Mouse (Mus musculus) neural tube, embryonic 12.5 days (tissue): Measurements from ENCODE around the gene Mesd. TPM values are rescaled to one million over a fixed set of nuclear protein-coding genes. Genes with fewer than 3 reads are reported as not detected.

Source experiments
- ATAC-seq: fragments of 200-750 bp; cut with Nextera tagmentation; 2 replicates; pipeline ENCODE4 v1.8.0; 2017; ENCODE audit warnings: low read depth, mild to moderate bottlenecking, moderate TSS enrichment, moderate library complexity; ENCODE audit not compliant: low FRiP score
- H3K27ac ChIP-seq: fragments of 300-500 bp; sonication (generic); 2 replicates; pipeline ENCODE4 v1.5.1; 2016
- H3K27me3 ChIP-seq: fragments of 300-500 bp; sonication (generic); replicated peaks from 2 replicates; pipeline ENCODE4 v1.6.1; 2016; ENCODE audit warnings: mild to moderate bottlenecking
- H3K36me3 ChIP-seq: fragments of 300-500 bp; sonication (generic); 2 replicates; pipeline ENCODE4 v1.6.1; 2016; ENCODE audit warnings: mild to moderate bottlenecking
- H3K4me1 ChIP-seq: fragments of 300-500 bp; sonication (generic); 2 replicates; pipeline ENCODE4 v1.6.1; 2016
- H3K4me2 ChIP-seq: fragments of 300-500 bp; sonication (generic); replicated peaks from 2 replicates; pipeline ENCODE4 v1.6.1; 2016; ENCODE audit warnings: mild to moderate bottlenecking
- H3K4me3 ChIP-seq: fragments of 300-500 bp; sonication (generic); 2 replicates; pipeline ENCODE4 v1.5.1; 2016
- H3K9ac ChIP-seq: fragments of 300-500 bp; sonication (generic); 2 replicates; pipeline ENCODE4 v1.6.1; 2016; ENCODE audit warnings: mild to moderate bottlenecking
- H3K9me3 ChIP-seq: fragments of 300-500 bp; sonication (generic); 2 replicates; pipeline ENCODE4 v1.6.1; 2016; ENCODE audit warnings: mild to moderate bottlenecking
- WGBS: fragments of 180-500 bp; shearing (Covaris S2); methylation state at CpG from one replicate; pipeline ENCODE4 v1.1.7; 2016; 5-methylcytosine and 5-hydroxymethylcytosine counted together
- polyA plus RNA-seq: library from polyadenylated mRNA; unstranded; fragments of >200 nt; fragmentation: Nextera tagmentation; extraction: Ambion mirVana; gene quantifications from 2 replicates; pipeline ENCODE4 v1.2.1, GENCODE M21; 2016

Mesd gene
- polyA plus RNA-seq, 1 experiment from 2014 or later, result 79.3 TPM

DNA sequence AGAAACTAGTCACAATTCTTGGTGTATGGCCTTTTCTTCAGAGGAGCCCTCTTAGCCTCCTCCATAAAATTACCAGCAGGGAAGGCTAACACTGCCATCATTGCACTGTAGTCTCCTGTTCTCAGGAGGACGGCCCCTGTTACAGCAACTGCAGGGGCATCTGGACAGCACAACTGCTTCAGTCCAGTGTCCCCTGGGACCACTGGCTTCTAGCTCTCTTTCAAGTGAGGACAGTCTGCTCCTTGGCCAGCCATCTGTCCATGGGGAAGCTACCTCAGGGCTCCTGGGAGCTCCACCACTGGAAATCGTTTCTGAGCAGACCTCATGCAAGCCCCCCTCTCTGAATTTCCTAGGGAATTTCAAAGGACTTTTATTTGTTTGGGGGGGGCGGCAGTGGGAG is 16.3 kb downstream of the Mesd start:
- H3K4me2 ChIP-seq, result no peak overlapping the region
- no peaks in the 10 kb centered on the region for H3K9me3 ChIP-seq
- no peaks in the 10 kb centered on the region for H3K4me1 ChIP-seq
- no peak overlapping the region for H3K9ac ChIP-seq
- no peak overlapping the region for H3K27ac ChIP-seq
- no peaks in the 10 kb centered on the region for H3K27me3 ChIP-seq
- peaks cover 56% of the 10 kb centered on the region for H3K36me3 ChIP-seq
- no peak for ATAC-seq
- 84% methylated on average over 3 of the region's 3 CpGs for WGBS
- H3K4me3 ChIP-seq, result no peak overlapping the region

DNA sequence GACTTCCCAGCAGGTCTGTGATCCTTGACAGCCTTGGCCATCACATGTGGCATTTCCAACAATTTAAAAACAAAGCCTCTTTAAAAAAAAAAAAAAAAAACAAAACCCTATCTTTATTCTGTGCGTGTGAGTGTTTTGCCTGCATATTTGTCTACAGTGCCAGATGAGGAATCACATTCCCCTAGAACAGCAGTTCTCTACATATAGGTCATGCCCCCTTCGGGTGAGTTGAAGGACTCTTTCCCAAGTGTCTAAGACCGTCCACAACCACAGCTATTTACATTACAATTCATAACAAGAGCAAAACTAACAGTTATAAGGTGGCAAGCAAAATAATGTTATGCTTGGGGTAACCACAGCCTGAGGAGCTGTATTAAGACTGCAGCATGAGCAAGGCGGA is 17.2 kb downstream of the Mesd start:
- Histone ChIP-seq H3K9ac (no peak overlapping the region), H3K4me1 (no peaks in the 10 kb centered on the region), H3K27me3 (no peaks in the 10 kb centered on the region), H3K4me3 (no peak overlapping the region), H3K27ac (no peak overlapping the region), H3K9me3 (peaks cover 6% of the 10 kb centered on the region; the same call in 1 of the 2 replicates), H3K4me2 (no peak overlapping the region), H3K36me3 (peaks cover 47% of the 10 kb centered on the region)
- 92% methylated on average over 4 of the region's 4 CpGs for whole genome bisulfite sequencing
- no peak for ATAC-seq

DNA sequence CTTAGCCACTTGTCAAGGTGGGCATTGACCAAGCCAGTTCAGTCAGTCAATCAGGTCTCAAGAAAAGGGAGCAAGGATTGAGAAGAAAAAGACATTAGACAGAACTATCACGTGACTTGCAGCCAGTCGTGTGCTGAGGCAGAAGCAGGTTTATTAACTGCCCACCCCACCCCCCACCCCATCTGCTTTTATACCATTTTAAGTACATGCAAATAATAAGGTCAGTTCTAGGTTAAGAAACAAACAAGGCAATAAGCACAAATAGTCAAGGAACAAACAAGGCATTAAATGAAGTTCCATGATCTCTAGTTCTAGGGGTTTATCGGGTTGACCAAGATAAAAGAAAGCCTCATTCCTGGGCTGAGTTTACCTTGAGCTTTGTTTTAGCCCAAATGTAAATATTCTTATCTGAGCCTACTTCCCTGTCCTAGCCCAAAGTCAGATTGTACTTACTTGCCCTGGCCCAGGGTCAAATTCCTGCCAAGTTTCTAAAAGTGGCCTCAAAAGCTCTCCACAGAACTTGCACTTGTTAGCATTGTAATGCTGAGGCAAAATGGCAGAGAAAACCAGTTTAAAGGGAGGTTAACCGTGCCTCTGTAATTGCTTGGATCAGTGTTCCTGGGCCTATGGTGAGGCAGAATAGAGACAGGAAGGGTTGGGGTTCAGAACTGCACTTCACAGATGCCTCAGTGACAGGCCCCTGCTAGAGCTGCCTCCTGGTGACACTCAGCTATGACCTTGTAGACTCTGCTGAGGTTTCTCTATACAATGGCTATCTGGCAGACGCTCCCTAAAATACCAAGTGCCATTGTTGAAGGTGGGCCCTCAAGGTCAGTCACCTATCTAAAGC is 18.3 kb downstream of the Mesd start:
- H3K36me3 ChIP-seq, result peaks cover 39% of the 10 kb centered on the region
- ATAC-seq, result no peak
- 74% methylated on average over 5 of the region's 5 CpGs for WGBS

DNA sequence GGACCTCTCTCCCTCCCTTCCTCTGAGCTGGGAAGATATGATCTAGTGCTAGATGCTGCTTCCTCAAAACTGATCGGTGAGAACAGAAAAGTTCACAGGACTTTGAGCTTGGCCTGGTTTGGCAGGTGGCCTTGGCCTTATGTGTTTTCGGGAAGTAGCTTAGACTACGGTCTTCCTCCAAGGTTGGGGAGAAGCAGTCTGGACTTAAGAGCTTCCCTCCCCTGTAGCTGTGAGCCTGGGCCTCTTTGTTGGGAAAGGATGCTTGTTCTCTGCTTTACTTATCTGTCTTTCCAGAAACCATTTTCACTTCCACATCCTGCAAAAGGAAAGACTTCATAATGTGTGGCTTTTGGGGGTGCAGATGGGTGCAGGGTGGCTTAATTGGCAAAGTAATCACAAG is 20.6 kb downstream of the Mesd start:
- peaks cover 6% of the 10 kb centered on the region; the same call in 1 of the 2 replicates for H3K9me3 ChIP-seq
- no peak overlapping the region for H3K9ac ChIP-seq
- 92% methylated on average over 3 of the region's 3 CpGs for WGBS
- H3K4me3 ChIP-seq, result no peak overlapping the region
- H3K27me3 ChIP-seq, result no peaks in the 10 kb centered on the region
- no peak for ATAC-seq
- no peak overlapping the region for H3K27ac ChIP-seq
- H3K4me1 ChIP-seq, result no peaks in the 10 kb centered on the region
- peaks cover 16% of the 10 kb centered on the region for H3K36me3 ChIP-seq
- no peak overlapping the region for H3K4me2 ChIP-seq

More for the DNA sequence above, 18.3 kb downstream of the Mesd start:
- no peak overlapping the region for H3K9ac ChIP-seq
- no peaks in the 10 kb centered on the region for H3K27me3 ChIP-seq
- H3K4me3 ChIP-seq, result no peak overlapping the region
- H3K4me1 ChIP-seq, result no peaks in the 10 kb centered on the region
- peaks cover 6% of the 10 kb centered on the region; the same call in 1 of the 2 replicates for H3K9me3 ChIP-seq
- no peak overlapping the region for H3K27ac ChIP-seq
- no peak overlapping the region for H3K4me2 ChIP-seq

DNA sequence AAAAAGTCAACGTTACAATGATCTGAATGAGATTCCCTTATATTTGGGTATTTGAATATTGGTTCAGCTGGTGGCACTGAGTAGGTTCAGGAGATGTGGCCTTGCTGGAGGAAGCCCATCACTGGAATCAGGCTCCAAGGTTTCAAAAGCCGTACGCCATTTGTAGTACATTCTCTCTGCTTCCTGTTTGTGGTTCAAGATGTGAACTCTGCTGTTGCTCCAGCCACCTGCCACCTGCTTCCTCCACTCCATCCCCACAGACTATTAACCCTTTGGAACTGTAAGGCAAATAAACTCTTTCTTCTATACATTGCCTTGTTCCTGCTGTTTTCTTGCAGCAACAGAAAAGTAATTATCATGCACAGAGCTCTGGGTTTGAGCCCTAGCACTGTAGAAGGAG is 27.6 kb downstream of the Mesd start:
- H3K27ac ChIP-seq, result no peak overlapping the region
- ATAC-seq, result no peak
- H3K36me3 ChIP-seq, result no peaks in the 10 kb centered on the region
- no peaks in the 10 kb centered on the region for H3K4me1 ChIP-seq
- H3K4me3 ChIP-seq, result no peak overlapping the region
- H3K9ac ChIP-seq, result no peak overlapping the region
- no peaks in the 10 kb centered on the region for H3K9me3 ChIP-seq
- H3K4me2 ChIP-seq, result no peak overlapping the region
- WGBS, result 81% methylated on average over 3 of the region's 3 CpGs
- H3K27me3 ChIP-seq, result no peaks in the 10 kb centered on the region

DNA sequence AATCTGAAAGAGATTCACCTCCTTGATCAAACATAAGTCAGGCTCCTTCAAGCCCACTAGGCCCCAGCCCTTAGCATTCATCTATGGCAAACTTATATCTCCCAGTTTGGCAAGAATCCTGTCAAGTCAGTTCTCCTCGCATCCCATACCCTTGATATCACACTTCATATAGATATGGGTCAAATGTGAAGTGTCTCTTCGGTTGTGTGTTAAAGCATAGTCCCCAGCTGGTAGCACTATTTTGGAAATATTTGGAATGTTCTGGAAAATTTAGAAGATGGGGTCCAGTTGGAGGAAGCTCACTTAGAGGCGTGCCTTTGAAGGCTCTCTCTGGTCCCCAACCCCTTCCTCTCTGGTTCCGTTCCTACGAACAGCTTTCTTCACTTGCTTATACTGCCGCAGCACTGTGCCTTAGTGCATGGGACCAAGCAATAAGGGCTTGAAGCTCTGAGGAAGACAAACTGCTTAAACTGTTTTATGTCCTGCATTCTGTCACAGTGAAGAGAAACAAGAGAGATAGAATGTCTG is 29.2 kb downstream of the Mesd start:
- Histone ChIP-seq H3K27ac (no peak overlapping the region), H3K4me2 (no peak overlapping the region), H3K4me1 (no peaks in the 10 kb centered on the region), H3K27me3 (no peaks in the 10 kb centered on the region), H3K4me3 (no peak overlapping the region), H3K36me3 (no peaks in the 10 kb centered on the region), H3K9me3 (no peaks in the 10 kb centered on the region), H3K9ac (no peak overlapping the region)
- ATAC-seq, result no peak
- WGBS, result 93% methylated on average over 6 of the region's 6 CpGs

DNA sequence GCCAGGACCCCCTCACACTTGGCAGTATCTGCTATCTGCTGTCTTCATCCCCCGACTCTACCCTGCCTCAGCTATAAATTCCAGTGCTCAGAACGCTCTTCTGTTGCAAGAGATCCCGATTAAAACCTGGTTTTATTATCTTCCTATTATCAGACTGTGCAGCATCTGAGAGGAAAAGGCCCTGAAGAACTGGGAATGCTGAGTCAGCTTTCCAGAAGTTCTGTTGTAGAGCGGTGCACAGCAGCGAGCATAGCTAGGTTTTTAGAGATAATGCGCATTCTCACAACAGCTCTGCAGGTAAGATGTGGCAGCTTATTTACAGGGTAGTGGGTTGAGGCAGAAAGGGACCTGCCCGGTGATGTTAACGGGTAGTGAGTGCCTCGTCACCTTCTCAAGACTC is 29.7 kb downstream of the Mesd start:
- no peaks in the 10 kb centered on the region for H3K36me3 ChIP-seq
- ATAC-seq, result no peak
- no peaks in the 10 kb centered on the region for H3K27me3 ChIP-seq
- no peak overlapping the region for H3K4me2 ChIP-seq
- no peak overlapping the region for H3K9ac ChIP-seq
- no peaks in the 10 kb centered on the region for H3K4me1 ChIP-seq
- H3K27ac ChIP-seq, result no peak overlapping the region
- H3K9me3 ChIP-seq, result no peaks in the 10 kb centered on the region
- WGBS, result 79% methylated on average over 9 of the region's 9 CpGs
- no peak overlapping the region for H3K4me3 ChIP-seq

DNA sequence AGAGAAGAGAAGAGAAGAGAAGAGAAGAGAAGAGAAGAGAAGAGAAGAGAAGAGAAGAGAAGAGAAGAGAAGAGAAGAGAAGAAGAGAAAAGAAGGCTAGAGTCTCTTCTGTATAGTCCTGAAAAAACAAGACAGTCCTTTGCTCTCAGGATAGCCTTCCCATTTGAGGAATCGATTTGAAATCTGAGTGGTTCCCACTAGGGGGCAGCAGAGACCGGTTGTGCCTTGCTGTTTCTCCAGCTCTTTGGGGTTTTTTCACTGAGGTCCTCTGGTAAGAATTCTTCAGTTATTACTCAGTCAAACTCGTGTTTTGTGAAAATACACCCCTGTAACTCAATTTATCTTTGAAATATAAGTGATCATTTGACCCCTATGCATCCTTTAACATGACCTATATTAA is 30.3 kb downstream of the Mesd start:
- no peaks in the 10 kb centered on the region for H3K4me1 ChIP-seq
- no peak overlapping the region for H3K27ac ChIP-seq
- ATAC-seq, result 0 out of 2 replicates have a peak, but pooled peaks have one; percentile 21
- H3K4me3 ChIP-seq, result no peak overlapping the region
- no peaks in the 10 kb centered on the region for H3K9me3 ChIP-seq
- no peak overlapping the region for H3K9ac ChIP-seq
- 3% methylated on average over 3 of the region's 3 CpGs for WGBS
- H3K4me2 ChIP-seq, result no peak overlapping the region
- H3K36me3 ChIP-seq, result no peaks in the 10 kb centered on the region
- H3K27me3 ChIP-seq, result no peaks in the 10 kb centered on the region

DNA sequence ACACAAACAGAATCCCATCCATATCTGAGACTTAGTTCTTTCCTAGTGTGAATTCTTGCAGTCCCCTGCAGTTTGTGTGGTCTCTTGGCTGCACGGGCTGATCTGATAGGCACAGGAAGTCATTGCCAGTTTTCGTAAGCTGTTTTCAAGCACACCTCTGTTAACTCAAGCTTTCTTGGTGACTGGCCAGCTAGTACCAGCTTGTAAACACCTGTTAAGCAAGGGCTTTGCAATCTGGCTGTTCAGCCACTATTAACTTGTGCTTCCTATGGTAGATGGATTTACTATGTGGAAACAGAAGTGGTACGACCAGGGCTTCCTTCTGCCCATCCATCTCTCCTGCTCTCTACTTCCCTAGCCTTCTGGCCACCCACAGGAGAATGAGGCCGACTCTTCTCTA is 36.0 kb downstream of the Mesd start:
- no peaks in the 10 kb centered on the region for H3K4me1 ChIP-seq
- H3K27ac ChIP-seq, result no peak overlapping the region
- WGBS, result 82% methylated on average over 4 of the region's 4 CpGs
- H3K36me3 ChIP-seq, result no peaks in the 10 kb centered on the region
- H3K9ac ChIP-seq, result no peak overlapping the region
- H3K27me3 ChIP-seq, result no peaks in the 10 kb centered on the region
- no peak overlapping the region for H3K4me3 ChIP-seq
- H3K4me2 ChIP-seq, result no peak overlapping the region
- H3K9me3 ChIP-seq, result no peaks in the 10 kb centered on the region
- ATAC-seq, result no peak

DNA sequence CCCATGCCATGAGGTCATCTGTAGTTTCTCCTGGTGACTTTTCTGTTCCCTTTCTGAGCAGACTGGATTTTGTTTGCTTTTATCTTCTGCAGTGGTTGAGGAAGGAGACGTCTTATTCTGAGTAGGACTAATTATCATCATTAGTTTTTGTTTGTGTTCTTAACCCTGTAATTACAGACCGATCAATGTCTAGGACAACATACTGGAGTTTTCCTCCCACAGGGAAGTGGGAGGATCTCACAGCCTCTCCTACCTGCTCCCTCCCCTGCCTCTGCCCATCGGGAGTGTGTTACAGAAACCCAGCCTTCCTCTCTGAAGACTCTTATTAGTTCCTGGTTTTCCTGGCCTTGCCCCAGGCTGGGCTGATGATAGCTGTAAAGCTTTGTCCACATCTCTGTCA is 37.4 kb downstream of the Mesd start:
- H3K9ac ChIP-seq, result no peak overlapping the region
- H3K4me3 ChIP-seq, result no peak overlapping the region
- H3K9me3 ChIP-seq, result no peaks in the 10 kb centered on the region
- no peaks in the 10 kb centered on the region for H3K4me1 ChIP-seq
- 57% methylated on average over 3 of the region's 3 CpGs for WGBS
- H3K27me3 ChIP-seq, result no peaks in the 10 kb centered on the region
- H3K27ac ChIP-seq, result no peak overlapping the region
- ATAC-seq, result no peak
- H3K36me3 ChIP-seq, result no peaks in the 10 kb centered on the region
- H3K4me2 ChIP-seq, result no peak overlapping the region

DNA sequence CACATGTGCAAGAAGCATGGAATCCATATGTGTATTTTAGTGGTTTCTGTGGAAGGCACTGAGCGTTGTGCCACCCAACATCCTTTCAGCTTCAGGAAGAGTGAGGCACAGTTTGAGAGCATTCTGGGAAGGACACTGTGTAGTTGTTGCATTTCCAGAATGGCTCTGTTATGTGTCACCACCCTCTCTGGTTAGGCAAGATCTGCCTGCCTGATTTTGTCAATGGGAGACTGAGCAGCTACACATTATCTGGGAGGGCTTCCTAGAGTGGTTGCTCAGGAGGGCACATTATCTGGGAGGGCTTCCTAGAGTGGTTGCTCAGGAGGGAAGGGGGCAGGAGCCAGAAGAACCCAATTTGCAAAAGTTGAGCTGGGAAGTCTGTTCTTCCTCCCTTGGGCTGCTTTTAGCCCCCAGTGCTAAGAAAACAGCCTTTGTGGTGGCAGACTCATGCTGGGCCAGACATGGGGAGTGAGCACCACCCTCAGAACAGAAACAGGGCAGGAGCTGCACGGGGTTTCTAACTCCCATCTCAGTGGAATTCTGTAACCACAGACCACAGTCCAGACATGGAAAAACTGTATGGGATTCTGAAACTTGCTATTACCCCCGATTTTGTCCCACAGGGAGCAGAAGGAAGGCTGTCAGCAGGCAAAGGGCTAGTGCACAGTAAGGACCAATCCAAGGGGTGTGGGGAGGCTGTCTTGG is 54.9 kb downstream of the Mesd start:
- Histone ChIP-seq H3K9me3 (no peaks in the 10 kb centered on the region), H3K4me2 (no peak overlapping the region), H3K27me3 (no peaks in the 10 kb centered on the region), H3K4me3 (no peak overlapping the region), H3K9ac (no peak overlapping the region), H3K27ac (no peak overlapping the region), H3K4me1 (no peaks in the 10 kb centered on the region), H3K36me3 (no peaks in the 10 kb centered on the region)
- ATAC-seq, result no peak
- 71% methylated on average over 3 of the region's 3 CpGs for WGBS

DNA sequence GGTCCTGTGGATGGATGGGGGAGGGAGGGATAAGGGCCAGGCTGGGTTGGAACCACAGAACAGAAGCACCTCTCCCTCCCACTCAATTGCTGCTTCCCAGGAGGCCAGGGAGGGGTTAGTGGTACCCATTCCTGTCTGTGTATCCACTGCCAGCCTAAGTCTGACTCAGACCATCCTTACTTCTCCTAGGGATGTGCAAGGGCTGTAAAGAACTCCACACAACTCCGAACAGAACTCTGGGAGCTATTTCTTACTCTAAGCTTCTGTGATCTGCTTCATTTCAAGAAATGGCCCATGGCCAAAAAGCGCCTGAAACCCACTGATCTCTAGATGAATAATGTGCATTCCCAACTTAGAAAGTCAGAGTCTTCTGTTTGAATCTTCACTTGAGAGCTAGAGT is 55.9 kb downstream of the Mesd start:
- H3K36me3 ChIP-seq, result no peaks in the 10 kb centered on the region
- no peak for ATAC-seq
- H3K9me3 ChIP-seq, result no peaks in the 10 kb centered on the region
- no peaks in the 10 kb centered on the region for H3K27me3 ChIP-seq
- H3K4me1 ChIP-seq, result no peaks in the 10 kb centered on the region
- no peak overlapping the region for H3K4me3 ChIP-seq
- no peak overlapping the region for H3K4me2 ChIP-seq
- 85% methylated on average over 2 of the region's 2 CpGs for WGBS
- no peak overlapping the region for H3K27ac ChIP-seq
- H3K9ac ChIP-seq, result no peak overlapping the region
